Mouse (Mus musculus) liver, embryonic 13.5 days (tissue): Measurements from ENCODE around the gene Hnrnph2. TPM values are rescaled to one million over a fixed set of nuclear protein-coding genes. Genes with fewer than 3 reads are reported as not detected.

Source experiments
- ATAC-seq: fragments of 200-750 bp; cut with Nextera tagmentation; 2 replicates; pipeline ENCODE4 v1.8.0; 2017; ENCODE audit warnings: low read depth, mild to moderate bottlenecking, moderate number of reproducible peaks, moderate library complexity
- DNase-seq: peaks from one replicate; pipeline ENCODE4 v3.0.0; 2022
- H3K27ac ChIP-seq: fragments of 300-500 bp; sonication (generic); 2 replicates; pipeline ENCODE4 v1.5.1; 2015; ENCODE audit warnings: moderate library complexity, mild to moderate bottlenecking, inconsistent platforms
- H3K27me3 ChIP-seq: fragments of 300-500 bp; sonication (generic); 2 replicates; pipeline ENCODE4 v1.6.1; 2015; ENCODE audit warnings: mild to moderate bottlenecking, inconsistent platforms
- H3K36me3 ChIP-seq: fragments of 300-500 bp; sonication (generic); 2 replicates; pipeline ENCODE4 v1.6.1; 2015; ENCODE audit warnings: mild to moderate bottlenecking, inconsistent platforms
- H3K4me1 ChIP-seq: fragments of 300-500 bp; sonication (generic); replicated peaks from 2 replicates; pipeline ENCODE4 v1.6.1; 2015; ENCODE audit warnings: inconsistent platforms
- H3K4me2 ChIP-seq: fragments of 300-500 bp; sonication (generic); 2 replicates; pipeline ENCODE4 v1.6.1; 2015; ENCODE audit warnings: inconsistent platforms, mild to moderate bottlenecking, moderate library complexity
- H3K4me3 ChIP-seq: fragments of 300-500 bp; sonication (generic); replicated peaks from 2 replicates; pipeline ENCODE4 v1.5.1; 2015; ENCODE audit warnings: mild to moderate bottlenecking, inconsistent platforms
- H3K9ac ChIP-seq: fragments of 300-500 bp; sonication (generic); 2 replicates; pipeline ENCODE4 v1.6.1; 2015; ENCODE audit warnings: mild to moderate bottlenecking, inconsistent platforms
- H3K9me3 ChIP-seq: fragments of 300-500 bp; sonication (generic); replicated peaks from 2 replicates; pipeline ENCODE4 v1.6.1; 2016; ENCODE audit warnings: inconsistent platforms
- WGBS: fragments of 180-500 bp; shearing (Covaris S2); methylation state at CpG from one replicate; pipeline ENCODE4 v1.1.7; 2015; ENCODE audit not compliant: insufficient replicate concordance; 5-methylcytosine and 5-hydroxymethylcytosine counted together
- polyA plus RNA-seq: library from polyadenylated mRNA; unstranded; fragments of >200 nt; fragmentation: Nextera tagmentation; extraction: Ambion mirVana; gene quantifications from 2 replicates; pipeline ENCODE4 v1.2.1, GENCODE M21; 2015

The Hnrnph2 gene
- polyA plus RNA-seq, 1 experiment from 2014 or later = 87.1 TPM

DNA sequence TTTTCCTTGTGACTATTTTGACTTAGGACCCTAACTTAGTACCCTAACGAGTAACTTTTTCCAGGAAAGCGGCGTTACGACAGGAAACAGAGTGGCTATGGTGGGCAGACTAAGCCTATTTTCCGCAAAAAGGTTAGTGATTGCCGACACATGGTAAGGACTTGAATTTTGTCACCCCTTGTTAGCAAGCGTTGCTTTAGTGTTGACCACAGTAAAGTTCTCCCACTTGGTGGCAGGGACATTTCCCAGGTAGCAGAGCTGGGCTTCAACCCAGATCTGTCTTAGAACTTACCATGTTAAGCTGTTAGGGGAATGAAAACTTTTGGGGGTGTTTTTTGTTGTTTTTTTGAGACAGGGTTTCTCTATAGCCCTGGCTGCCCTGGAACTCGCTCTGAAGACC lies 14.5 kb upstream of the Hnrnph2 start:
- H3K9me3 ChIP-seq = no peaks in the 10 kb centered on the region
- 24% methylated on average over 8 of the region's 8 CpGs for WGBS

DNA sequence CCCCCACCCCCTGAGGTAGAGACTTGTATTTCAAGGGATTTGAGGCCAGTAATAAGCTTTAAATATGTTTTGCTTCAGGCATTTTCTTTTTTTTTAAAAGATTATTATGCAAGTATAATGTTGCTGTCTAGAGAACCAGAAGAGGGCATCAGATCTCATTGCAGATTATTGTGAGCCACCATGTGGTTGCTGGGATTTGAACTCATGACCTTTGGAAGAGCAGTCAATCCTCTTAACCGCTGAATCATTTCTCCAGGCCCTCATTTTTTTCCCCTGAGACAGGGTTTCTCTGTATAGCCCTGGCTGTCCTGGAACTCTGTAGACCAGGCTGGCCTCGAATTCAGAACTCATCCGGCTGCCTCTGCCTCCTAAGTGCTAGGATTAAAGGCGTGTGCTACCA lies 12.7 kb upstream of the Hnrnph2 start:
- peaks cover 17% of the 10 kb centered on the region for H3K36me3 ChIP-seq
- H3K27me3 ChIP-seq = no peaks in the 10 kb centered on the region
- H3K27ac ChIP-seq = no peak overlapping the region
- H3K9me3 ChIP-seq = no peaks in the 10 kb centered on the region
- WGBS = 77% methylated on average over 4 of the region's 4 CpGs
- ATAC-seq (no peak), DNase-seq (no peak)
- 0 out of 2 replicates have a peak overlapping the region, but pooled peaks have one; percentile 70 for H3K4me2 ChIP-seq
- peaks cover 17% of the 10 kb centered on the region for H3K4me1 ChIP-seq
- H3K9ac ChIP-seq = no peak overlapping the region
- no peak overlapping the region for H3K4me3 ChIP-seq

More for the DNA sequence above, 14.5 kb upstream of the Hnrnph2 start:
- Histone ChIP-seq H3K4me3 (peak overlapping the region; percentile 67), H3K4me2 (peak overlapping the region; percentile 70), H3K9ac (peak overlapping the region; percentile 78), H3K27me3 (no peaks in the 10 kb centered on the region), H3K4me1 (peaks cover 25% of the 10 kb centered on the region), H3K27ac (peak overlapping the region; percentile 81), H3K36me3 (peaks cover 17% of the 10 kb centered on the region)
- ATAC-seq (no peak), DNase-seq (no peak)

DNA sequence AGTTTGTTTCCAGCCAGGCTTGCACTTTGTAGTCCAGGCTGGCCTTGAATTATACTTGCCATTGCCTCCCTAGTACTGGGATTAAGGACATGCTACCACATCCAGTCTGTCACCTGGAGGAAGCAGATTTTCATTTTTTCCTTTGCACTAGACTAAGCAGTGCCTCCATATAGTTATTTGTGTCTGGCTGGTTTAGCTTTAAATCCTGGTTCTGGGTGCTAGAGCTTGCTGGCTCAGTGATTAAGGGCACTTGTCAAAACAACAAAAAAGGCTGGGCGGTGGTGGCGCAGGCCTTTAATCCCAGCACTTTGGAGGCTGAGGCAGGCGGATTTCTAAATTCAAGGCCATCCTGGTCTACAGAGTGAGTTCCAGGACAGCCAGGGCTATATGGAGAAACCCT lies 12.0 kb upstream of the Hnrnph2 start:
- no peaks in the 10 kb centered on the region for H3K27me3 ChIP-seq
- WGBS = 73% methylated on average over 3 of the region's 3 CpGs
- H3K9me3 ChIP-seq = no peaks in the 10 kb centered on the region
- H3K9ac ChIP-seq = no peak overlapping the region
- H3K36me3 ChIP-seq = peaks cover 17% of the 10 kb centered on the region
- H3K27ac ChIP-seq = no peak overlapping the region; the same call in 1 of the 2 replicates
- no peak for ATAC-seq
- no peak overlapping the region for H3K4me3 ChIP-seq
- DNase-seq = no peak
- no peak overlapping the region for H3K4me2 ChIP-seq
- H3K4me1 ChIP-seq = peaks cover 10% of the 10 kb centered on the region

DNA sequence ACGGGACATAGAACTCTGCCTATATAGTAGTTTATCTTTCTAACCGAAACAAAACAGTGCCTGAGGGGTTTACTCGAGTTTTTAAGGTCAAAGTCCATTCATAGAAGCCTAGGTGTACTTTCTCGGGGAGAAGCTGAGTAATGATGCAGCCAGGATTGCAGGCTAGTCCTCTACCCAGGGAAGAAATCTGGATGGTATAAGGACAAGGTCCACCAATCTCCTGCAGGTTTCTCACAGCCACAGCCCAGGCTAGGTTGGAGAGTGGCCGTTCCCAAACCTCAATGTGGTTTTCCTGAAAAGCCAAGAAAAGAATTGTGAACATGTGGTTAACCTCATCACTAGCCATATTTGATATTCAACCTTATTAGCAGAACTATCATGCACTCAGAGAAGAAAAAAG lies 11.1 kb upstream of the Hnrnph2 start:
- WGBS = 21% methylated on average over 5 of the region's 5 CpGs
- ATAC-seq (no peak), DNase-seq (no peak)
- Histone ChIP-seq H3K36me3 (peaks cover 17% of the 10 kb centered on the region), H3K9ac (no peak overlapping the region), H3K4me1 (peaks cover 3% of the 10 kb centered on the region), H3K27me3 (no peaks in the 10 kb centered on the region), H3K4me2 (no peak overlapping the region), H3K9me3 (no peaks in the 10 kb centered on the region), H3K27ac (no peak overlapping the region), H3K4me3 (no peak overlapping the region)

DNA sequence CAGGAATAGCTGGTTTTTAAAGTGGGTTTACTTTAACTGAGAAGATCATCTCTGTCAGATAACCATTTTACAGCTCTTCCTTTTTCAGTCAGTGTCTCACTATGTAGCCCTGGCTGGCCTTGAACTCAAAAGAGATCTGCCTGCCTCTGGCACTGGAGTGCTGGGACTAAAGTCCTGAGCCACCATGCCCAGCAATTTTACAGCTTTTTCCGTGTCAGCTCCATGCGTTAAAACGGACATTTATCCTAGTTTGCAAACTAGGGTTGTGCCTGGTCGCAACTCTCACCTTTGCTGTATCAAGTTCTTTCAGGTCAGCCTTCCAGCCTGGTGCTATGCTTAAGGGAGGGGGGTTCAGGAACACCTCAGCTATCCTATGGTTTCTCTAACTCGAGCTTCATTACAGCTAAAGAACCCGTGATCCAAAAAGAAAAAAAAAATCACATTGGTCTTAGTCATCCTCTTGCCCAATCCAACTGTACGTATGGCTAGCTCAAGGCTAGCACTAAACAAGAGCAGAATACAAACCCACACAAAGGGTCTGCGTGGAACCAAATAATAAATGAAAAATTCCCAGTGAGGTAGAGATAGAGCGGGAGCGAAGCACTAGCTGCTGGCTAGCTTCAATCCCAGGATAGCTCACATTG lies 935 bp upstream of the Hnrnph2 start:
- peak overlapping the region; percentile 69 for H3K9ac ChIP-seq
- H3K4me3 ChIP-seq = peak overlapping the region; percentile 69
- H3K36me3 ChIP-seq = 0 out of 2 replicates have a peak, but pooled peaks cover 5% of the 10 kb centered on the region
- H3K4me2 ChIP-seq = peak overlapping the region; percentile 73
- peaks cover 23% of the 10 kb centered on the region for H3K4me1 ChIP-seq
- DNase-seq (no peak), ATAC-seq (no peak)
- H3K27me3 ChIP-seq = no peaks in the 10 kb centered on the region
- H3K27ac ChIP-seq = peak overlapping the region; percentile 75
- 21% methylated on average over 10 of the region's 10 CpGs for WGBS
- no peaks in the 10 kb centered on the region for H3K9me3 ChIP-seq

DNA sequence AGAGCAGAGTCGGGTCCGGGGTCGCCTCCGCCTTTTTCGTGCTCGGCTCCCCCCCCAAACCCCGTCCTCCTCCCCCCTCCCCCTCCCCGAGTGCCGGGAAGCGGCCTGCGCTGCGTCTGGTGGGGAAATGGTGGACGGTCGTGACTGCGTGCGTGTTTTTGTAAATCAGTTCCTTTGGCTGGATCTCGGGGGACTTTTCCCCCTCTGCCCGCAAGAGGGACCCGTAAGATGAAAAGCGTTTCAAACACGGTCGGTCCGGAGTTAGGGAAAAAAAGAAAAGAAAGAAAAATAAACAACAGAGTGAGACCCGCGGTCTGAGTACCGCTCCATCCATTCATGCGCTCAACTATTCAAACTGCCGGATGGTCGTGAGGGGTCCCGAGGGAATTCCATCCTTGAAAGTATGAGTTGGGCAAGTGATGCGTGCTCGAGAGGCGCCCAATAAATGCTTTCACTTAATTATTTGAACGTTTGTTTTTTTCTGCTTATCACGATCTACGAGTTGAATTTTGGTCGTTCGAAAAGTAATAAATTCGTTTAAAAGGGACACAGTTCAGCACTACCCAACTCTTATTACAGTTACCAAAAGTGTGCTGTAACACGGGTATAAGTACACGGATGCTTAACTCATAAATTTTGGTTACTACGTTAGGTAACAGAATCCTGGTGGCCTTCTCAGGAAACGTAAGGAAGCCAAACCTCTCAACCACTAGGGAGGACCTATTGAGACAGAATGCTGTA lies 571 bp downstream of the Hnrnph2 start:
- DNase-seq (no peak), ATAC-seq (peak; percentile 82)
- Histone ChIP-seq H3K27me3 (no peaks in the 10 kb centered on the region), H3K4me2 (peak overlapping the region; percentile 62), H3K4me1 (peaks cover 23% of the 10 kb centered on the region), H3K9ac (peak overlapping the region; percentile 77), H3K36me3 (0 out of 2 replicates have a peak, but pooled peaks cover 5% of the 10 kb centered on the region), H3K4me3 (peak overlapping the region; percentile 69), H3K9me3 (no peaks in the 10 kb centered on the region), H3K27ac (peak overlapping the region; percentile 83)
- 12% methylated on average over 38 of the region's 43 CpGs for WGBS

DNA sequence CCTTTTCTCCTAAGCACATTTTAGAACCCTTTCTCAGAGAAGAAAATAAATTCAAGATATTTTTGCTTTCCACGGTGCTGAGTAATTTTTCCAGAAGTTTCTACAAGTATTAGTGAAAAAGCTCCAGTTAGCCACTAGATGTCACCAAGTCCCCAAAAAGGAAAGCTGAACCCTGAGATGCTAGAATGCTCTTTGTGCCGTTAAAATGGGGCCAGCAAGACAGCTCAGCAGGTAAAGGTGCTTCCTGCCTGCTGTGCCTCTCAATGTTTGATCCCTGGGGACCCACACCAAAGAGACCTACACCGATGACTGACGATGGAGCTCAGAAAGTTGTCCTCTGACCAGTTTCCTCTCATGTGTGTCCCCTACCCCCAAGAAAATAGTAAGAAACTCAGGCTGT lies 8.5 kb downstream of the Hnrnph2 start:
- Histone ChIP-seq H3K27ac (no peak overlapping the region), H3K36me3 (0 out of 2 replicates have a peak, but pooled peaks cover 3% of the 10 kb centered on the region), H3K4me3 (no peak overlapping the region), H3K9me3 (no peaks in the 10 kb centered on the region), H3K27me3 (no peaks in the 10 kb centered on the region), H3K4me1 (peaks cover 26% of the 10 kb centered on the region), H3K4me2 (no peak overlapping the region), H3K9ac (no peak overlapping the region)
- 25% methylated on average over 4 of the region's 4 CpGs for WGBS
- DNase-seq (peak; percentile 11), ATAC-seq (no peak)

DNA sequence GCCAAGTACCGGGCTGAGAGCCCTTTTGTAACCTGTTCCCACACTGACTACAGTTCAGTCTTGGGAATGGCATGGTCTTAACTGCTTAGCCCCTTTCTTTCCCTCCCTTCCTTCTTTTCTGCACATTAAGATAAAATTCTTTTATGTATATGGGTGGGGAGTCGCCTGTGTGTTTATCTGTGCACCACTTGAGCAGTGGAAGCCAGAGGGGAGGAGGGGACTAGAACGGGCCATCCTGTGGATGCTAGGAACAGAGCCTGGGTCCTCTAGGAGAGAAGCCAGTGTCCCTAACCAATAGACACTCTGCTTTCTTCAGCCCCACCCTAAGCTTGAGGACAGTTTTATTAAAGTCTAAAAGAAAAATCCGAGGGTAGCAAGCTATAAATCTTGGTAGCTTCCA lies 10.0 kb downstream of the Hnrnph2 start:
- Histone ChIP-seq H3K4me2 (no peak overlapping the region), H3K4me3 (no peak overlapping the region), H3K4me1 (peaks cover 26% of the 10 kb centered on the region), H3K27me3 (no peaks in the 10 kb centered on the region), H3K36me3 (0 out of 2 replicates have a peak, but pooled peaks cover 3% of the 10 kb centered on the region), H3K9me3 (no peaks in the 10 kb centered on the region), H3K27ac (no peak overlapping the region; the same call in 1 of the 2 replicates), H3K9ac (no peak overlapping the region)
- 45% methylated on average over 4 of the region's 4 CpGs for WGBS
- DNase-seq = peak; percentile 17
- peak; percentile 81 for ATAC-seq

DNA sequence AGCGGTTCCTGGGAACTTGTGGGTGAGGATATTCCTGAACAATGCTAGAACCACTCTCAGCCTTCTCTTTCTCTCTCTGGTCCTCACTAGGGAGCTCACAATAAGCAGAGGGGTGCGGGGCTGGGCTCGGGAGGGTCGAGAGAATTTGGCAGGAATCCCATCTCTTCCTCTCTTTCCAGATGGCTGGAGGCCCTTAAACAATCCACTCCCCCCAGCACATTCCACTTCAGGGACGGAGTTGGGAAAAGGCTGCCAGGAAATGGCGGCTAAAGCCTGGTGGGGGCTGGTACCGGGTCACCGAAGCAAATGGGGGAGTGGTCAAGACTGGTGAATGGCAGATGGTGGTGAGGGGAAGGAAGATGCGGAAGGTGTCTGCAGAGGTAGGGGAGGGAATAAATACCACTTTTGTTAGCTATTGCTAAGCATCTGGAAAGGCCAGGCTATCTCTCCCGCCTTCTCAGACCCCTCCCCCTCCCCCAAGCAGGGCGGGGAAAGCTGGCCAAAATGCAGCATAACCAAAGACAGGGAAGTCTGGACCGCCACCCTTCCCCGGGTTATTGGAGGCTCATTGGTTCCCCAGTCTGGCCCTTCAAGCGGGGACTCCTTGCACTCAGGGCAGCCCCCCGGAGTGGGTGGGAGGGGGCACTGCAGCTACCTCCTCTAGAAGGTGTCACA lies 11.4 kb downstream of the Hnrnph2 start:
- Histone ChIP-seq H3K4me3 (peak overlapping the region; percentile 52), H3K4me1 (peaks cover 26% of the 10 kb centered on the region), H3K27ac (peak overlapping the region; percentile 66), H3K9ac (peak overlapping the region; percentile 59), H3K9me3 (no peaks in the 10 kb centered on the region), H3K27me3 (no peaks in the 10 kb centered on the region), H3K36me3 (no peaks in the 10 kb centered on the region), H3K4me2 (peak overlapping the region; percentile 70)
- DNase-seq (peak; percentile 53), ATAC-seq (peak; percentile 78)
- WGBS = 13% methylated on average over 15 of the region's 15 CpGs

DNA sequence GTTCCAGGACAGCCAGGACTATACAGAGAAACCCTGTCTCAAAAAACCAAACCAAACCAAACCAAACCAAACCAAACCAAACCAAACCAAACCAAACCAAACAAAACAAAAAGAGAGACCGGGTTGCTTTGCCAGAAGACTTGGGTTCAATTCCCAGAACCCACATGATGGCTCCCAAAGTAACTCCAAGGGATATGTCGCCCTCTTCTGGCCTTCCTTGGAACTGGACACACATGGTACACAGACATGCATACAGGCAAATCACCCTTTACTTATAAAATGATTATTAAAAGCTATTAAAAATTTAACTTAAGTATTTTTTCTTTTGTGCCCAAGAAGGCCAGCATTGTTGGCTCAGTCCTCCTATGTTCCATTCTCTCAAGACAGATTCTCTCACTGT lies 13.3 kb downstream of the Hnrnph2 start:
- Histone ChIP-seq H3K4me3 (no peak overlapping the region), H3K36me3 (no peaks in the 10 kb centered on the region), H3K27ac (no peak overlapping the region), H3K4me2 (no peak overlapping the region), H3K27me3 (no peaks in the 10 kb centered on the region), H3K9ac (no peak overlapping the region), H3K9me3 (no peaks in the 10 kb centered on the region), H3K4me1 (peaks cover 26% of the 10 kb centered on the region)
- ATAC-seq = no peak
- DNase-seq = peak; percentile 8
- WGBS = 32% methylated on average over 2 of the region's 2 CpGs

DNA sequence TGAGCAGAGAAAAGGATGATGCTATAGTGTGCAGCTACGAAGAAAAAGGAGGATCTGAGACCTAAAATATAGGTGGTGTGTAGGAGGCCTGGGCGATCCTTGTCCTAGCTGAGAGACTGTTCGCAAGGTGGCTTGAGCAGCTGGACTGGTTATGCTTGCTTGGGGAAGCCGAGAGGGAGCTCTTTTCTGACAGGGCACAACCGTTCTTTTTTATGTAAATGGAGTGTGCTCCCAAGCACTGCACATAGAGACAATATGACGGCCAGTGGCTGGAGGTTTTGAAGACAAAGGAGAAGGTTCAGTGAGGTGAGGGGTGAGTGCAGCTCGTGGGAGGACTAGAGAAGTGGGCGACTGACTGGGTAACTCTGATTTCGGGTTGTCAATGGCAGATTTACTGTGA lies 18.7 kb downstream of the Hnrnph2 start:
- Histone ChIP-seq H3K36me3 (no peaks in the 10 kb centered on the region), H3K27me3 (no peaks in the 10 kb centered on the region), H3K4me3 (no peak overlapping the region), H3K9ac (no peak overlapping the region), H3K27ac (no peak overlapping the region), H3K4me1 (no peaks in the 10 kb centered on the region), H3K4me2 (no peak overlapping the region), H3K9me3 (no peaks in the 10 kb centered on the region)
- ATAC-seq = no peak
- no peak for DNase-seq
- 60% methylated on average over 9 of the region's 9 CpGs for WGBS
